Mouse (Mus musculus): ENCODE measurements around the gene Ybey. TPM values are rescaled to one million over a fixed set of nuclear protein-coding genes. Genes with fewer than 3 reads are reported as not detected.

The Ybey gene
- 1 to 10 TPM; 1.5 to 1.9 TPM for total RNA-seq (2023)

DNA sequence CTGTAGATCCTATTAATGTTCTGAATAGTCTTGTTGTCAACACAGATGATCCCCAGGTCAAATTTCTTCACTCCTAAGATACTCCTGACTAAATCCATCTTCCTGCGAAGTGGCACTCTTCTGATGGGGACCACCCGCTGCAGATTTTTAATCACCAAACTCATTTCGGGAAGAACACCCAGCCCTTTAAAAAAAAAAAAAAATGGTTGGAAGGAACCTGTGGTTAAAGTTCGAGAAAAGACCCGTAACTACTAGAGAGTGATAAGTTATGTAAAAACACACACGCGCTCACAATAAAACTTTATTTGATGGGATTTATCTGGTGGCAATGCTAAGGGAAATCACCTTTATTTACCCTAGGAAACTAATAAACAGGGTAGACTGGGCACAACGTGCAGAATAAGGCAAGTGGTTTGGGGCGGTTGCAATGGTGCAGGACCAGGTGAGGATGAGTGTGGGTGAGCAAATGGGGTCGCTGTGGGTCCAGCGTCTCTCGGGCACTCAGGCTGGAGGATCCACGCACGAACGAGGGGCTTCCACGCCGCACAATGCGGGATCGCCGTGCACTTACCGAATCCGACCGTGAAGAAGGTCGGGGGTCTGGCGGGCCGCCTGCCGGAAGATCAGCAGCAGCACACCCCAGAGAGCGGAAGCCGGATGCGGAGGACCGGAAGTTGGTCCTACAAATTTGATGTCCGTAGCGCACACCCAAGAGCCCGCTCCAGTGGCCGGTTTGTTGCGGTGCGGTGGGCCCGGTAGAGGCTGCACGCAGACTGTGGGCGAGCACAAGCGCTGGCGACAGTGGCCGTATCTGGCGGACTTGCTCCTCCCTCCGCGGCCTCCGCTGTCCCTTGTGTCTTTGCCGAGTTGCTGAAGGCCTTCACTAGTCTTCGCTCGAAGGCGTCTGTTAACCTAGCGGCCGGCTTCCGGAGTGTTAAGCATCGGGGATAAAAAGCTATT is at the start of gene Ybey, which contains the start of gene Mcm3ap:
Ybey (minus strand) TSS at position 912 of the 960 bp plus-strand sequence.
Mcm3ap (plus strand) TSS at position 725 of the 960 bp plus-strand sequence.

GRCm38 (mm10) chr10:76448851-76449250 is 20.1 kb downstream of the Ybey start, which contains the start of gene 2610028H24Rik:
Gene 2610028H24Rik, plus strand, starts transcription at chr10:76449081.

DNA sequence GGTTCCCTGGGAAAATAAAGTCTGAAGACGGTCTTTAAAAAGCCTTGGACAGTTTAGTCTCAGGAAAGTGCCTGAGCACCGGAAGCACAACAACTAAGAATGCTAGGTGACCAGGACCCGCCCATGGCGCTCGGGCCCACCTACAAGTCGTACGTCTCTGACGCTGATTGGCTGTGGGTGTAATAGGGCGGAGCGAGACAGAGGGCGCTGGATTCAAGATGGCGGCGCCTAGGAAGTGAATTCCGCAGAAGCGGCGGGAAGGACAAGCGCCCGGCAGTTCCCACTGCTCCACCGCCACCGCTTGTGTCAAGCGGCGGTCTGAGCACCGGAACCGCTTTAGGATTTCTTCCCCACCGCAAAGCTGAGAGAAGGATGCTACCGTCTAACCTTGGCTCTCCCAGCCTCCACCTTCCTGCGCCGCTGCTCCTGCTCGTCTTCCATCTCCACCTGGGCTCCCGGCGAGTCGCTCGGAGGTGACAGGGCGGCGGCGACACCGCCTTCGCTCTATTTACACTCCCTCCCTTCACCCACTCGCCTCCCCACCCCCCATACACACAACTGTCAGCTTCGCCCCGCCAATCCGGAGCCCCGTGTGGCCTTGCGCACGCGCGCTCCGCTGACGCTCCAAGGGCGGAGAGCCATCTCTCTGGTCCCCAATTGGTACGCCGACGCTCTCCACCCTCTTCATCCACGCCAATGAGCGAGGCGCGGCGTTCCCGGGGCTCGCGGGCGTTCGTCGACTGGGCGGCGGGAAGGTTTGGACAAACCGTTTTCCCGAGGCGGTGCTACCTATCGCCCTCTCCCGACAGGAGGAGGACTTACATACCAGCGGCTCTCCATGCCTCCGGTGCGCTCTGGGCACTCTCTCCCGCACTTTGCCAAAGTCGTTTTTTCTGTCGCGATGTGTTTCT is 26.5 kb downstream of the Ybey start, which contains the start of gene Pcnt:
Pcnt (minus strand) TSS at position 609 of the 911 bp plus-strand sequence.

DNA sequence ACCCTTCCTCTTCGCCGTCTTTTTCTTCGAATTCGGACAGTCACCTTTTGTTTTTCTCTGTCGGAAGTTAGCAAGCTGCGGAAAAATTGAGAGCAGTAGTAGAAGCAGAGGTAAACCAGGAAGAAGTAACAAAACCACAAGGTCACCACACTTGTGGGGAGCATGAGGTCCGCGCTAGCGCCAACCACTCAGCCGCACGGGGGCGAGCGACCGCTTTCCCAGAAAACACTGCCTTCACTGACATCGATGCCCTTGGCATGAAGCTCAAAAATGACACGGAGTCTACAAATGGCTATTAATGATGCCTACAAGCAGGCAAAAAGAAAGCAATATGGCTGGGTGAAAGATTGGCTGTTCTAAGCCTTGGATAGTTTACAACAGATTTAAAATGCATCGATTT is 28.6 kb downstream of the Ybey start, which contains the start of gene AC141477.1:
AC141477.1 (minus strand) TSS at position 164 of the 400 bp plus-strand sequence.

Other genes with a start within 250 kb of the Ybey start
- gene Prmt2, start 231.2 kb downstream of the Ybey start, total RNA-seq (2023) = 10 to 100 TPM; 12.0 to 13.2 TPM
- not detected for gene S100b, start 215.3 kb downstream of the Ybey start, total RNA-seq (2023)
- 1 to 10 TPM; 4.7 to 5.5 TPM for gene Dip2a, start 123.8 kb downstream of the Ybey start, total RNA-seq (2023)
- gene AC141477.1, start 28.7 kb downstream of the Ybey start, total RNA-seq (2023) = 10 to 100 TPM; 19.6 to 29.2 TPM
- gene Pcnt, start 26.3 kb downstream of the Ybey start, total RNA-seq (2023) = 10 to 100 TPM; 68.2 to 73.3 TPM
- not detected for gene 2610028H24Rik, start 20.0 kb downstream of the Ybey start, total RNA-seq (2023)
- gene Mcm3ap, start 187 bp downstream of the Ybey start, total RNA-seq (2023) = 10 to 100 TPM; 66.1 to 75.6 TPM
- gene Lss, start 62.5 kb upstream of the Ybey start, total RNA-seq (2023) = 10 to 100 TPM; 33.6 to 41.8 TPM
- 1 to 10 TPM in 1 of 2 experiments, not detected in 1; 1.3 TPM for gene Spatc1l, start 93.2 kb upstream of the Ybey start, total RNA-seq (2023)
- gene Ftcd, start 106.5 kb upstream of the Ybey start, total RNA-seq (2023) = not detected
- not detected for gene Col6a2, start 154.5 kb upstream of the Ybey start, total RNA-seq (2023)

All from T-cell, adult 66 days (primary cell).